ENCODE assay signal across 14 mouse cellular contexts in the genomic region with DNA sequence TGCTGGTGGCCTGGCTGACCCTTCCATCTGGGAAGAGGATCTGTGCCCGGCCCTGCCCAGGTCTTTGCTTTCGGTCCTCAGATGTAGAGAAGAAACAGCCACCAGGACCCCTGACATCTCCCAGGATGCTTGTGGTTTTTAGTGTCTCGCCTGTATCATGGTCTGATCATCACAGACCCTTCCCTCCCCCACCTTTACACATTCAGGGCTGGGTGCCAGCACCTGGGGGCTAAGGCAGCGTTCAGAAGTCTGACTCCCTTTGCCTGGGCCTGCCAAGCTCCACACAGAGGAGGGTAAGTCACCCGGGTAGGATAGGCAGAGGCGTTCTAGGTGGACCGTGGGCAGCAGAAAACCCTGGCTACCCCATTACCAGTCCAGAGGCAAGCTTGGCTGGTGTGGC. TPM values are rescaled to one million over a fixed set of nuclear protein-coding genes. Genes with fewer than 3 reads are reported as not detected.
DNase-seq lines count a peak whose midpoint lies in the region; ATAC-seq and TF ChIP-seq lines count a peak whose summit lies in the region.
"Had no signal": no experiment of that assay in that cellular context is flagged by ENCODE, and none has a peak within 500 bp of the region (broad histone marks: within the 10 kb centered on the region; RNA-seq: fewer than 3 reads in every experiment).

No protein-coding gene starts in this region.

- DNase-seq in cerebellum, adult 9-11 months = peak; percentile 56
- no peak for DNase-seq in cerebellum, adult 18-20 months
- peak; percentile 86 for DNase-seq in midbrain, embryonic 11.5 days (ENCODE audit: low spot score, missing footprints)
- DNase-seq: adrenal gland, adult 8-10 months had no signal

- no peaks in the 10 kb centered on the region for H3K9me3 ChIP-seq in intestine, postnatal 0 days (ENCODE audit: control insufficient read depth)
- no peaks in the 10 kb centered on the region for H3K9me3 ChIP-seq in intestine, embryonic 15.5 days
- no peaks in the 10 kb centered on the region for H3K9me3 ChIP-seq in midbrain, embryonic 11.5 days (ENCODE audit: control insufficient read depth, low read length)
- H3K9me3 ChIP-seq in midbrain, embryonic 16.5 days (replicated peaks; ENCODE audit: control insufficient read depth, low read length, poor library complexity, severe bottlenecking) = no peaks in the 10 kb centered on the region
- no peaks in the 10 kb centered on the region for H3K9me3 ChIP-seq in hindbrain, embryonic 13.5 days
- H3K9me3 ChIP-seq: heart, embryonic 12.5 days; hindbrain, embryonic 15.5 days; liver, embryonic 13.5 days; midbrain, embryonic 15.5 days had no signal

- TF ChIP-seq CTCF in intestine, postnatal 0 days (IDR thresholded peaks at IDR 0.05; ENCODE audit: low read depth) = no peak

- peak overlapping the region; percentile 11; the same call in 1 of the 2 replicates for H3K9ac ChIP-seq in intestine, postnatal 0 days (ENCODE audit: low read depth, low read length)
- no peak overlapping the region for H3K9ac ChIP-seq in intestine, embryonic 15.5 days
- H3K9ac ChIP-seq in midbrain, embryonic 11.5 days (ENCODE audit: low read length) = no peak overlapping the region
- H3K9ac ChIP-seq in midbrain, embryonic 16.5 days (ENCODE audit: low read depth, low read length) = no peak overlapping the region
- H3K9ac ChIP-seq in hindbrain, embryonic 13.5 days = 0 out of 2 replicates have a peak overlapping the region, but pooled peaks have one; percentile 29
- H3K9ac ChIP-seq: heart, embryonic 12.5 days; hindbrain, embryonic 15.5 days; liver, embryonic 13.5 days; midbrain, embryonic 15.5 days had no signal

- no peak overlapping the region for H3K4me2 ChIP-seq in intestine, postnatal 0 days (replicated peaks; ENCODE audit: low read depth)
- no peak overlapping the region for H3K4me2 ChIP-seq in intestine, embryonic 15.5 days (replicated peaks)
- H3K4me2 ChIP-seq in midbrain, embryonic 11.5 days = no peak overlapping the region
- H3K4me2 ChIP-seq in midbrain, embryonic 16.5 days (ENCODE audit: low read length) = no peak overlapping the region
- no peak overlapping the region for H3K4me2 ChIP-seq in hindbrain, embryonic 13.5 days
- H3K4me2 ChIP-seq: heart, embryonic 12.5 days; hindbrain, embryonic 15.5 days; liver, embryonic 13.5 days; midbrain, embryonic 15.5 days had no signal

- no peak overlapping the region for H3K4me3 ChIP-seq in intestine, postnatal 0 days (ENCODE audit: low read depth, low read length)
- H3K4me3 ChIP-seq in intestine, embryonic 15.5 days (replicated peaks) = no peak overlapping the region
- H3K4me3 ChIP-seq in midbrain, embryonic 11.5 days (ENCODE audit: low read depth, low read length) = no peak overlapping the region
- no peak overlapping the region for H3K4me3 ChIP-seq in midbrain, embryonic 16.5 days (ENCODE audit: low read depth, low read length)
- H3K4me3 ChIP-seq in hindbrain, embryonic 13.5 days = no peak overlapping the region
- H3K4me3 ChIP-seq: heart, embryonic 12.5 days; hindbrain, embryonic 15.5 days; liver, embryonic 13.5 days; midbrain, embryonic 15.5 days had no signal

- ATAC-seq in intestine, postnatal 0 days = no peak
- ATAC-seq in intestine, embryonic 15.5 days = no peak
- ATAC-seq in midbrain, embryonic 11.5 days (ENCODE audit: low FRiP score) = no peak
- ATAC-seq in midbrain, embryonic 16.5 days = no peak
- no peak for ATAC-seq in hindbrain, embryonic 13.5 days (ENCODE audit: low FRiP score)
- ATAC-seq: activated CD4-positive, CD25-positive, alpha-beta regulatory T cell, adult 4 months; midbrain, embryonic 15.5 days had no signal

- 73% methylated on average over 7 of the region's 7 CpGs for WGBS in intestine, postnatal 0 days
- 68% methylated on average over 7 of the region's 7 CpGs for WGBS in intestine, embryonic 15.5 days
- WGBS in midbrain, embryonic 11.5 days = 80% methylated on average over 7 of the region's 7 CpGs
- WGBS in midbrain, embryonic 16.5 days = 73% methylated on average over 7 of the region's 7 CpGs
- WGBS in hindbrain, embryonic 13.5 days = 77% methylated on average over 7 of the region's 7 CpGs

- peaks cover 7% of the 10 kb centered on the region for H3K27me3 ChIP-seq in intestine, postnatal 0 days (replicated peaks; ENCODE audit: control insufficient read depth, insufficient read depth, low read length)
- peaks cover 16% of the 10 kb centered on the region for H3K27me3 ChIP-seq in intestine, embryonic 15.5 days (replicated peaks)
- H3K27me3 ChIP-seq in midbrain, embryonic 11.5 days (ENCODE audit: control insufficient read depth, insufficient read depth, low read length) = peaks cover 5% of the 10 kb centered on the region; the same call in 1 of the 2 replicates
- H3K27me3 ChIP-seq in midbrain, embryonic 16.5 days (ENCODE audit: control insufficient read depth, insufficient read depth, low read depth, low read length) = 0 out of 2 replicates have a peak, but pooled peaks cover 3% of the 10 kb centered on the region
- H3K27me3 ChIP-seq in hindbrain, embryonic 13.5 days = peaks cover 32% of the 10 kb centered on the region
- H3K27me3 ChIP-seq: hindbrain, embryonic 15.5 days; midbrain, embryonic 15.5 days had no signal

- H3K4me1 ChIP-seq in intestine, postnatal 0 days (replicated peaks; ENCODE audit: control insufficient read depth, insufficient read depth, low read length) = no peaks in the 10 kb centered on the region
- H3K4me1 ChIP-seq in intestine, embryonic 15.5 days (replicated peaks) = peaks cover 15% of the 10 kb centered on the region
- H3K4me1 ChIP-seq in midbrain, embryonic 11.5 days (ENCODE audit: control insufficient read depth, insufficient read depth, low read length) = no peaks in the 10 kb centered on the region; the same call in 1 of the 2 replicates
- peaks cover 10% of the 10 kb centered on the region for H3K4me1 ChIP-seq in midbrain, embryonic 16.5 days (ENCODE audit: control insufficient read depth, insufficient read depth, low read length)
- peaks cover 42% of the 10 kb centered on the region for H3K4me1 ChIP-seq in hindbrain, embryonic 13.5 days (replicated peaks)

- H3K27ac ChIP-seq in intestine, postnatal 0 days (ENCODE audit: low read depth, low read length) = no peak overlapping the region
- H3K27ac ChIP-seq in intestine, embryonic 15.5 days = no peak overlapping the region
- no peak overlapping the region for H3K27ac ChIP-seq in midbrain, embryonic 11.5 days (ENCODE audit: low read depth, low read length)
- H3K27ac ChIP-seq in midbrain, embryonic 16.5 days (ENCODE audit: low read length) = no peak overlapping the region
- peak overlapping the region; percentile 35; the same call in 1 of the 2 replicates for H3K27ac ChIP-seq in hindbrain, embryonic 13.5 days
- H3K27ac ChIP-seq: hindbrain, embryonic 15.5 days; kidney, postnatal 0 days; liver, embryonic 13.5 days; midbrain, embryonic 15.5 days had no signal

- H3K36me3 ChIP-seq in intestine, postnatal 0 days (ENCODE audit: control insufficient read depth, insufficient read depth) = no peaks in the 10 kb centered on the region
- H3K36me3 ChIP-seq in intestine, embryonic 15.5 days = no peaks in the 10 kb centered on the region
- H3K36me3 ChIP-seq in midbrain, embryonic 11.5 days (ENCODE audit: control insufficient read depth, insufficient read depth, low read length) = no peaks in the 10 kb centered on the region
- H3K36me3 ChIP-seq in midbrain, embryonic 16.5 days (ENCODE audit: control insufficient read depth, insufficient read depth, low read length) = no peaks in the 10 kb centered on the region
- H3K36me3 ChIP-seq in hindbrain, embryonic 13.5 days = peaks cover 11% of the 10 kb centered on the region
- H3K36me3 ChIP-seq: heart, embryonic 12.5 days; hindbrain, embryonic 15.5 days; liver, embryonic 13.5 days; midbrain, embryonic 15.5 days had no signal

RNA-seq across cellular contexts. Expression of a gene that starts 31.7 kb away (rescaled TPM):
- 11.3 and 11.7 TPM in 2 replicates for polyA plus RNA-seq in intestine, postnatal 0 days (2015; fragmentation: Nextera tagmentation; extraction: Ambion mirVana)
- polyA plus RNA-seq in intestine, embryonic 15.5 days (2015; fragmentation: Nextera tagmentation; extraction: Ambion mirVana) = 13.1 and 14.7 TPM in 2 replicates
- polyA plus RNA-seq in midbrain, embryonic 11.5 days (2014; fragmentation: Nextera tagmentation; extraction: Ambion mirVana) = 4.4 and 6.4 TPM in 2 replicates
- 5.5 and 5.9 TPM in 2 replicates for polyA plus RNA-seq in midbrain, embryonic 16.5 days (2015; fragmentation: Nextera tagmentation; extraction: Ambion mirVana)
- polyA plus RNA-seq in hindbrain, embryonic 13.5 days (2015; fragmentation: Nextera tagmentation; extraction: Ambion mirVana) = 7.0 and 7.1 TPM in 2 replicates

Comparison
In these comparisons a context has a peak if more than half of its experiments do, and no peak if none do; other contexts are left out.
1. DNase-seq: peak in cerebellum, adult 9-11 months (single experiment) and midbrain, embryonic 11.5 days (single experiment); none in cerebellum, adult 18-20 months (0 of 2).
2. H3K9ac ChIP-seq: peak in intestine, postnatal 0 days (single experiment) and hindbrain, embryonic 13.5 days (single experiment); none in intestine, embryonic 15.5 days (single experiment), midbrain, embryonic 11.5 days (single experiment) and midbrain, embryonic 16.5 days (single experiment).